Mouse (Mus musculus) stomach, postnatal 0 days (tissue): ENCODE results near the gene Cpne4. TPM values are rescaled to one million over a fixed set of nuclear protein-coding genes. Genes with fewer than 3 reads are reported as not detected.

Experiments used
- ATAC-seq: fragments of 200-750 bp; cut with Nextera tagmentation; 2 replicates; pipeline ENCODE4 v1.8.0; 2017; ENCODE audit not compliant: low FRiP score, low TSS enrichment
- DNase-seq: peaks from one replicate; pipeline ENCODE4 v3.0.0-alpha.2; 2016; ENCODE audit warnings: low spot score
- H3K27ac ChIP-seq: fragments of 300-500 bp; sonication (generic); replicated peaks from 2 replicates; pipeline ENCODE4 v1.5.1; 2014; ENCODE audit warnings: mild to moderate bottlenecking, control low read depth
- H3K27me3 ChIP-seq: fragments of 300-500 bp; sonication (generic); 2 replicates; pipeline ENCODE4 v1.6.1; 2014; ENCODE audit warnings: low read length; ENCODE audit not compliant: control insufficient read depth, insufficient read depth
- H3K36me3 ChIP-seq: fragments of 300-500 bp; sonication (generic); 2 replicates; pipeline ENCODE4 v1.6.1; 2014; ENCODE audit warnings: low read length, mixed read lengths; ENCODE audit not compliant: control insufficient read depth, insufficient read depth
- H3K4me1 ChIP-seq: fragments of 300-500 bp; sonication (generic); replicated peaks from 2 replicates; pipeline ENCODE4 v1.6.1; 2014; ENCODE audit warnings: antibody characterized with exemption; ENCODE audit not compliant: control insufficient read depth, insufficient read depth
- H3K4me2 ChIP-seq: fragments of 300-500 bp; sonication (generic); replicated peaks from 2 replicates; pipeline ENCODE4 v1.6.1; 2014; ENCODE audit warnings: low read depth, mild to moderate bottlenecking, control low read depth, moderate library complexity
- H3K4me3 ChIP-seq: fragments of 300-500 bp; sonication (generic); 2 replicates; pipeline ENCODE4 v1.5.1; 2014; ENCODE audit warnings: low read depth, low read length, control low read depth
- H3K9ac ChIP-seq: fragments of 300-500 bp; sonication (generic); 2 replicates; pipeline ENCODE4 v1.6.1; 2014; ENCODE audit warnings: mild to moderate bottlenecking, low read length, control low read depth, mixed read lengths
- H3K9me3 ChIP-seq: fragments of 300-500 bp; sonication (generic); 2 replicates; pipeline ENCODE4 v1.6.1; 2016; ENCODE audit warnings: low read length; ENCODE audit not compliant: control insufficient read depth
- CTCF ChIP-seq: IDR thresholded peaks from 2 replicates; pipeline ENCODE4 v1.5.1; 2016; ENCODE audit warnings: antibody characterized with exemption, low read depth, mild to moderate bottlenecking, moderate library complexity
- EP300 ChIP-seq: optimal IDR thresholded peaks from 2 replicates; pipeline ENCODE3; 2016; ENCODE audit warnings: antibody characterized with exemption
- WGBS: fragments of 180-500 bp; shearing (Covaris S2); extraction: QIAGEN DNeasy Blood & Tissue Kit; methylation state at CpG from one replicate; pipeline ENCODE4 v1.1.7; 2014; 5-methylcytosine and 5-hydroxymethylcytosine counted together
- polyA plus RNA-seq: library from polyadenylated mRNA; unstranded; fragments of >200 nt; fragmentation: Nextera tagmentation; extraction: Ambion mirVana; gene quantifications from 2 replicates; pipeline ENCODE4 v1.2.1, GENCODE M21; 2015

Gene Cpne4
- polyA plus RNA-seq, 1 experiment from 2014 or later: 0.28 TPM

- ATAC-seq: no peak
- no peak for TF ChIP-seq EP300
- TF ChIP-seq CTCF: no peak
- no peak overlapping the region for H3K27ac ChIP-seq
- H3K9me3 ChIP-seq: no peaks in the 10 kb centered on the region
- 90% methylated on average over 7 of the region's 7 CpGs for WGBS
- no peaks in the 10 kb centered on the region for H3K36me3 ChIP-seq
- DNase-seq: no peak
- no peaks in the 10 kb centered on the region for H3K27me3 ChIP-seq
- H3K4me2 ChIP-seq: no peak overlapping the region
- no peak overlapping the region for H3K4me3 ChIP-seq
- no peaks in the 10 kb centered on the region for H3K4me1 ChIP-seq
- H3K9ac ChIP-seq: no peak overlapping the region
Measured at GRCm38 (mm10) chr9:104776198-104776815, 229.2 kb downstream of the Cpne4 start.

GRCm38 (mm10) chr9:104777135-104777534 is 230.0 kb downstream of the Cpne4 start:
- H3K4me3 ChIP-seq: no peak overlapping the region
- no peak for TF ChIP-seq EP300
- TF ChIP-seq CTCF: no peak
- no peak overlapping the region for H3K9ac ChIP-seq
- H3K9me3 ChIP-seq: no peaks in the 10 kb centered on the region
- DNase-seq (no peak), ATAC-seq (no peak)
- no peak overlapping the region for H3K27ac ChIP-seq
- 45% methylated on average over 3 of the region's 3 CpGs for WGBS
- H3K4me1 ChIP-seq: no peaks in the 10 kb centered on the region
- no peaks in the 10 kb centered on the region for H3K36me3 ChIP-seq
- no peaks in the 10 kb centered on the region for H3K27me3 ChIP-seq
- no peak overlapping the region for H3K4me2 ChIP-seq

GRCm38 (mm10) chr9:104777780-104778179 is 230.7 kb downstream of the Cpne4 start:
- Histone ChIP-seq H3K4me1 (no peaks in the 10 kb centered on the region), H3K27me3 (no peaks in the 10 kb centered on the region), H3K27ac (no peak overlapping the region), H3K9ac (no peak overlapping the region), H3K9me3 (no peaks in the 10 kb centered on the region), H3K36me3 (no peaks in the 10 kb centered on the region), H3K4me2 (no peak overlapping the region), H3K4me3 (no peak overlapping the region)
- 73% methylated on average over 5 of the region's 5 CpGs for WGBS
- ATAC-seq (no peak), DNase-seq (no peak)
- no peak for TF ChIP-seq CTCF
- TF ChIP-seq EP300: no peak

- Histone ChIP-seq H3K9ac (no peak overlapping the region), H3K4me3 (no peak overlapping the region), H3K4me1 (no peaks in the 10 kb centered on the region), H3K4me2 (no peak overlapping the region), H3K36me3 (no peaks in the 10 kb centered on the region), H3K9me3 (no peaks in the 10 kb centered on the region), H3K27ac (no peak overlapping the region), H3K27me3 (no peaks in the 10 kb centered on the region)
- TF ChIP-seq EP300: no peak
- TF ChIP-seq CTCF: no peak
- no peak for ATAC-seq
- WGBS: 33% methylated on average over 2 of the region's 2 CpGs
- DNase-seq: no peak
Measured at GRCm38 (mm10) chr9:104796601-104797000, 249.5 kb downstream of the Cpne4 start.

- Histone ChIP-seq H3K27me3 (no peaks in the 10 kb centered on the region), H3K4me1 (no peaks in the 10 kb centered on the region), H3K36me3 (no peaks in the 10 kb centered on the region), H3K27ac (no peak overlapping the region), H3K9me3 (no peaks in the 10 kb centered on the region), H3K4me2 (no peak overlapping the region), H3K4me3 (no peak overlapping the region), H3K9ac (no peak overlapping the region)
- ATAC-seq (no peak), DNase-seq (no peak)
- 73% methylated on average over 4 of the region's 4 CpGs for WGBS
- no peak for TF ChIP-seq EP300
- no peak for TF ChIP-seq CTCF
Measured at GRCm38 (mm10) chr9:104804776-104805175, 257.7 kb downstream of the Cpne4 start.

GRCm38 (mm10) chr9:104814681-104815080 is 267.6 kb downstream of the Cpne4 start:
- no peak overlapping the region for H3K9ac ChIP-seq
- no peak overlapping the region for H3K4me2 ChIP-seq
- H3K36me3 ChIP-seq: no peaks in the 10 kb centered on the region
- no peaks in the 10 kb centered on the region for H3K9me3 ChIP-seq
- TF ChIP-seq CTCF (no peak), EP300 (no peak)
- no peak for ATAC-seq
- no peaks in the 10 kb centered on the region for H3K27me3 ChIP-seq
- WGBS: 83% methylated on average over 2 of the region's 2 CpGs
- no peak for DNase-seq
- H3K4me3 ChIP-seq: no peak overlapping the region
- H3K4me1 ChIP-seq: no peaks in the 10 kb centered on the region
- H3K27ac ChIP-seq: no peak overlapping the region
